Mouse (Mus musculus) lung, adult 2 months (tissue): ENCODE results near the gene Cdkal1.

Experiments used
- CTCF ChIP-seq: fragments of 200-500 bp; IDR thresholded peaks from 2 replicates; pipeline ENCODE4 v1.5.1; 2011; ENCODE audit warnings: mild to moderate bottlenecking, low read length, control low read depth; ENCODE audit not compliant: insufficient read depth
- POLR2A ChIP-seq: fragments of 200-500 bp; IDR thresholded peaks from 2 replicates; pipeline ENCODE4 v1.6.1; 2011; ENCODE audit warnings: low read depth, mild to moderate bottlenecking, control low read depth, low read length, borderline replicate concordance; ENCODE audit errors: extremely low read depth

DNA sequence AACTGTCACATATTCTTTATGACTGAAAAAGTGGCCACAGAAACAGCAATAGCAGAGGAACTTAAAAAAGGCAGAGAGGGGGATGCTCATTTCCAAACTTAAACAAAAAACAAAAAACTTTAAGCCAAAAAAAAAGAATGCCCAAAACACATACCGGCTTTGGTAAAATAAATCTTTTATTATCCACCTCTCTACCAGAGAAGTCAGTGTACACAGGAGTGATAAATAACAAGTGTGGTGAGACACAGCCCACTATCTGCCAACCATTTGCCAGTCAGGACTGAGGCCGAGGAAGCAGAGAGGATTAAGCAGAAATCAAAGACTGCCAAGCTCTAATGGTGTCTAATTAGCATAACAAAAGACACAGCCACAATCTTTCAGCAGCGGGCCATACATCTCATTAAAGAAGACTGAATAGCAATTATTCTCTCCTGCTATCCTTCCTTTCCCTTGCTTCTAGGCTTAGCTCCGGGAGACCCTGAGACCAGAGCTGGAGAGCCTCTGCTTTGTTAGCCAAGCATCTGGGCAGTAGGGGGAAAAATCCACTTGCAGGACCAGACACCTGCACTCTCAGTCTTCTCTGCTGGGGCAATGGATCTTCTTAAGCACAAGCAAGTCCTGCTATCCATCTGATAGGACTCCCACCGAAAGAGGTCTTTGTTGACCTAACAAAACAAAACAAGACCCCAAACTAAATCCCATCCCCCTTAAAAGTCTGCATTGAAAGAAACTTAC lies 484.6 kb downstream of the Cdkal1 start:
- TF ChIP-seq CTCF (no peak), POLR2A (no peak)
